In the genomic region with DNA sequence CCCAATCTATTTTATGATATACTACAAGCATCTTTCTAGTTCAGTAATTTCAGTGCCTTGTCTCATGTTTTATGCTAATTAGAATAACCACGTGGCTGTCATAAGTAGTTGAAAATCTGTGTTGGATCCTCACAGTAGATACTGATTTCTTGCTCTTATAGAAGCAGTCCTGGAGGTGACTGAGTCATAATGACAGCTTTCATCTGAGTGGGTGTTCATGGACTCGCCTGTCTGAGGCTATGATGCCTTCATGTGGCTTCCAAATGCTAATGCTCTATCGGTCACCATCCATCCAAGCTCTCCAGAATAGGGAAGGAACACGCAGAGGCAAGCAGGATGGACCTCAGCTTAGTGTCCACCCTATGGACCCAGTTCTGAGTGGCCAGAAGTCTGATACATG, we compare ENCODE assay signal across 22 mouse cellular contexts.
A peak's percentile ranks its signal among the peaks of the same experiment; 100 is the strongest.
DNase-seq lines count a peak whose midpoint lies in the region; TF ChIP-seq lines count a peak whose summit lies in the region.
"Had no signal": no experiment of that assay in that cellular context is flagged by ENCODE, and none has a peak within 500 bp of the region (broad histone marks: within the 10 kb centered on the region; RNA-seq: fewer than 3 reads in every experiment).

No protein-coding gene starts in this region.

- 82% methylated on average over 4 of the region's 4 CpGs for WGBS in heart, adult 2 months

- H3K4me1 ChIP-seq in heart, adult 2 months (ENCODE audit: control insufficient read depth, insufficient read depth, low read length) = peaks cover 7% of the 10 kb centered on the region

- H3K36me3 ChIP-seq in heart, adult 2 months (ENCODE audit: control insufficient read depth, insufficient read depth, low read length) = peaks cover 5% of the 10 kb centered on the region; the same call in 1 of the 2 replicates
- H3K36me3 ChIP-seq: embryonic facial prominence, embryonic 12.5 days; forebrain, embryonic 15.5 days; G1E had no signal

- no peak overlapping the region for H3K4me3 ChIP-seq in heart, adult 2 months
- H3K4me3 ChIP-seq in left cerebral cortex, adult 2 months = no peak overlapping the region
- H3K4me3 ChIP-seq: embryonic facial prominence, embryonic 12.5 days; forebrain, embryonic 13.5 days; forebrain, embryonic 15.5 days had no signal

- TF ChIP-seq EP300 in heart, adult 2 months (IDR thresholded peaks at IDR 0.05; ENCODE audit: insufficient read depth, low read depth, low read length) = no peak

- H3K27ac ChIP-seq in heart, adult 2 months = no peak overlapping the region
- H3K27ac ChIP-seq in left cerebral cortex, adult 2 months = 0 out of 2 replicates have a peak overlapping the region, but pooled peaks have one; percentile 20
- H3K27ac ChIP-seq: embryonic facial prominence, embryonic 12.5 days; forebrain, embryonic 13.5 days; forebrain, embryonic 15.5 days had no signal

- no peaks in the 10 kb centered on the region for H3K27me3 ChIP-seq in heart, adult 2 months (ENCODE audit: control insufficient read depth, insufficient read depth, low read length)
- H3K27me3 ChIP-seq: CH12.LX; embryonic facial prominence, embryonic 12.5 days; forebrain, embryonic 13.5 days; forebrain, embryonic 15.5 days; Patski had no signal

- intact Hi-C loops in heart, adult 2 months (cut with DNase I) = no loop called here
- intact Hi-C loops in left cerebral cortex, adult 2 months (cut with DNase I) = loop anchor here (5.0 kb wide), 1 partner anchor 222 kb away; no protein-coding TSS in a partner anchor
- intact Hi-C loops in left cerebral cortex, postnatal 10 days (cut with DNase I) = loop anchor here (10.0 kb wide), 1 partner anchor 335 kb away; no protein-coding TSS in a partner anchor

- no peaks in the 10 kb centered on the region for H3K79me2 ChIP-seq in heart, adult 2 months (replicated peaks; ENCODE audit: control insufficient read depth, insufficient read depth, low read length)

- TF ChIP-seq CTCF in heart, adult 2 months (IDR thresholded peaks at IDR 0.05) = no peak
- no peak for TF ChIP-seq CTCF in left cerebral cortex, adult 2 months (IDR thresholded peaks at IDR 0.05)

- DNase-seq in cerebellum, postnatal 25 days = peak; percentile 14 to 16
- no peak for DNase-seq in cerebellum, adult 11 months
- DNase-seq in heart, adult 11 months = peak; percentile 49
- DNase-seq in heart, adult 2 months = no peak
- DNase-seq in left cerebral cortex, adult 2 months (ENCODE audit: extremely low spot score in 1 of 2, low spot score in 2 of 2) = no peak
- DNase-seq in left cerebral cortex, postnatal 10 days (ENCODE audit: extremely low spot score in 1 of 2, low spot score in 2 of 2) = no peak
- peak; percentile 76 for DNase-seq in brain, adult 2 months (ENCODE audit: low read depth, low spot score)
- DNase-seq: adrenal gland, adult 8-10 months; adrenal gland, postnatal 14 days; adrenal gland, postnatal 36 days; B cell, adult 2 months; cerebellum, adult 11-12 months; cerebellum, adult 2 months; cerebellum, adult 9-10 months; embryo, embryonic 11 days; forebrain, postnatal 0 days had no signal

- TF ChIP-seq POLR2A in heart, adult 2 months (IDR thresholded peaks at IDR 0.05; ENCODE audit: insufficient read depth, low read depth, low read length) = no peak

- no peak overlapping the region for H3K9ac ChIP-seq in heart, adult 2 months (ENCODE audit: low read depth, low read length)
- H3K9ac ChIP-seq: embryonic facial prominence, embryonic 12.5 days; forebrain, embryonic 13.5 days; forebrain, embryonic 15.5 days; forebrain, postnatal 0 days had no signal

Comparison
In these comparisons a context has a peak if more than half of its experiments do, and no peak if none do; other contexts are left out.
1. DNase-seq: peak in cerebellum, postnatal 25 days (2 of 2), heart, adult 11 months (single experiment) and brain, adult 2 months (single experiment); none in cerebellum, adult 11 months (single experiment), heart, adult 2 months (0 of 2), left cerebral cortex, adult 2 months (0 of 2) and left cerebral cortex, postnatal 10 days (0 of 2).